Mouse (Mus musculus) cortical plate, adult 2 months (tissue): ENCODE results near the gene Trim30b.

Experiments used
- CTCF ChIP-seq: fragments of 200-500 bp; IDR thresholded peaks from 2 replicates; pipeline ENCODE4 v1.5.1; 2011; ENCODE audit warnings: mild to moderate bottlenecking, control low read depth, low read length; ENCODE audit not compliant: insufficient read depth; ENCODE audit errors: extremely low read depth
- POLR2A ChIP-seq: fragments of 200-500 bp; IDR thresholded peaks from 2 replicates; pipeline ENCODE4 v1.6.1; 2011; ENCODE audit warnings: mild to moderate bottlenecking, low read length, control low read depth; ENCODE audit not compliant: insufficient read depth; ENCODE audit errors: extremely low read depth

DNA sequence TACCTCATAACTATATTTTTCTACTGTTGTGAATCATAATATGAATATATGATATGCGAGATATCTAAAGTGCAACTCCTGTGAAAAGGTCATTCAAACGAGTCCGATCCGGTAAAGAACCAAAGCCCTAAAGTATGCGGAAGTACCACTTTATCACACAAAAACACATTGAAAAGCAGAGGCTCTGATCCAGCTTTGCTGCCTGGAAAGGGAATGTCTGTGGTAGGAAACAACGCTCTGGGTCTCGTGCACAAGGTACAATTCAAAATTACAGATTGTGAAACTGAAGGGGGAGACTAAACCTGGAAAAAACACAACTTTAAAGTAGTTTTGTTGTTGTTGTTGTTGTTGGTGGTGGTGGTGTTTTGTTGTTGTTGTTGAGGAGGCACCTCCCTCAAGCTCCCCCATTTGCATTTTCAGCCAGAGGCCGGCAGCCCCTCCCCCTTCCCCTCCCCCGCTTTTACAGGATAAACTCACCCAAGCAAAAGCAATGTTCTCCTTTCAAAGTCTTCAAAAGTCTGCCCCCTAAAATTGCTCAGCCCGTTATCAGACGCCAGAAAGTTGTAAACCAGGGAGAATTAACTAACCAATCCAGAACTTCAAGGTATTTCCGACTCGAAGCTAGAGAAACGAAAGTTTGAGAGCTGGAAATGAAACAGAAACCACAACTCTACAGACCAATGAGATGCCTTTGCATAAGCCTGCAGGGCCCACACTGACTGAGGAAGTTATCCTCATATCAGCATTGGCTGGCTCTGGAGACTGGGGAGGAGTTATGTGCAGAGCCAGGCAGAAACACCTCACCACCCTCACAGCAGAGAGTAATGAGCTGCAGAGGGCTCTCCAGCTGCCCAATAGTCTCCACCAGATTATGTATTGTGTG lies 16.7 kb downstream of the Trim30b start, which contains the start of gene Trim12c:
- no peak for TF ChIP-seq CTCF
- no peak for TF ChIP-seq POLR2A
